Mouse (Mus musculus) heart, postnatal 36 days (tissue): ENCODE measurements around the gene Fam19a1. TPM values are rescaled to one million over a fixed set of nuclear protein-coding genes. Genes with fewer than 3 reads are reported as not detected.
"Not testable (repeated sequence)": the region's sequence is repeated elsewhere in the genome, so short reads cannot be mapped to it uniquely, and the experiment has no call there.

Source experiments
- DNase-seq, 2 experiments: peaks; one replicate each; pipeline ENCODE4 v3.0.0; 2021 to 2022
- intact Hi-C: fragments of 180-260 bp; cut with DNase I; formaldehyde crosslinking; loops from one replicate; pipeline ENCODE4 v1.15.1; 2025
- total RNA-seq, 2 experiments: library from RNA; stranded (reverse); gene quantifications; 2 replicates each; pipeline ENCODE4 v1.2.3; 2021

The Fam19a1 gene
- under 1 TPM in 1 of 2 experiments, not detected in 1; 0.11 TPM for total RNA-seq

DNA sequence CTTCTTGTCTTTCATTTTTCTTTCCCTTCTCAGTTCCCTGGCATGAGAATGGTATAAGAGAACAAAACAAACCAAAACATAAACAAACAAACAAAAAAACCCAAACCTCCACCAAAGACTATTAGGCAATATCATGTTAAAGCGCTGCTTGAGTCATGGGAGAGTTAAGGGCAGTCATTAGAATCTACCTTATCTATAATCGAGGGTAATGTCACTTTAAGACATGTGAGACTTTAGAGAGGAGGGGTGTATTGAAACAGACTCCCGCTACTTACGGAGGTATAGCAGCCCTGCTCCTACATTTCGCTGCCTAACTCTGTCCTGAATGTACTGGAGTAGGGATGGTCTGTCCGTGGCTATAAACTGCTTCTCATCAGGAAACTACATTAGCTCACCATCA lies at the start of gene Fam19a1:
Gene Fam19a1 (plus strand): TSS at position 301 of the 400 bp plus-strand sequence.
- intact Hi-C loops: no loop called here
- no peak for DNase-seq

DNA sequence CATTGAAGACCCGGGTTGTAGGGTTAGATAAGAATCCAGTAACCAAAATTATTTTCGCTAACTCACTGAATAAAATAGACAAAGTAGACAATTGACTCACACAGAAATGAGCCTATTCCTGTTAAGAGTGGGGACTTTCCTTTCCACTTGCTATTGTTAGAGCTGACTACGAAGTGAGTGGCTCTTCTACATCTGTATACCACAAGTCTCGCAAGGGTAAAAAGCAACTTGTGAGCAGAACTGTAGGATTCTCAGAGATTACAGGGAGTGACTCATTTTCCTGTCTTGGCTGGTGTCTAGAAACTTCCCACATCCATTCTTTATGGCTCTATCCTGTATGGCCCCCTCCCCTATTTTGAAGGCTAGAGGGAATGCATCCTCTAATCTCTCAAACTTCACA lies 41.9 kb upstream of the Fam19a1 start:
- intact Hi-C loops: no loop called here
- DNase-seq: no peak

DNA sequence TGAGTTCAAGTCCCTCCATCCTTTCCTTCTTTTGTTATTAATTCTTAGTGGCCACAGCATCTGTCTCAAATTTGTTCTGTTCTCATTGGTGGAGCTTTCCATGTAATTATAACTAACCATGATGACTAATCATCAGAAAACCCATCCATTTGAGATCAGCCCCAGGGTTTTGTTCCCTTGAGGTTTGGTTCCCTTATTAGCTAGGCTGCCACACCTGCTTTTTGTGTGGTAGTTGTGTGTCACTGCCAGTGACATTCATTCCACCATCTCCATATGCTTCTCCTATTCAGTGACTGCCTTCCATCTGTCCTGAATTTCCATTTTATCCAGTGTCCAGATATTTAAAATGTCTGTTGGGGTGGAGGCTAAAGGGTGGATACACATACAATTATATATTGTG lies 41.4 kb upstream of the Fam19a1 start:
- intact Hi-C loops: no loop called here
- no peak for DNase-seq

DNA sequence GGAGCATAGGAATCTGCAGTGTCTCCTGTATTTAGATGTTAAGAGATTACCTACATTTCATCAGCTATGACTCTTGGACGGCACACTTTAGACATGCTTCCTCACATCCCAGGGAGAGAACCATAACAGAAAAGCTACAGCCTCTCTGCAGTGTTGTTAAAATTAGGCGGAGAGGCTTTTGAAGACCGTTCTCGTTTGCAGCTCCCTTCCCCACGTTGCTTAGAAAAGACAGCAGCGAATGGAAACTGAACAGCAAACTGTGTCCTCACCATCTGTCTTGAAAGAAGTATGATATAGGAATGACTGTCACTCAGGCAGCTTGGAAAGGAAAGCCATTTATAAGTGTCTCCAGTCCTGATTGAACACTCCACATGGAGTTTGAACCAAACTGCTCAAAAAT lies 23.0 kb upstream of the Fam19a1 start:
- DNase-seq: no peak
- intact Hi-C loops: no loop called here

DNA sequence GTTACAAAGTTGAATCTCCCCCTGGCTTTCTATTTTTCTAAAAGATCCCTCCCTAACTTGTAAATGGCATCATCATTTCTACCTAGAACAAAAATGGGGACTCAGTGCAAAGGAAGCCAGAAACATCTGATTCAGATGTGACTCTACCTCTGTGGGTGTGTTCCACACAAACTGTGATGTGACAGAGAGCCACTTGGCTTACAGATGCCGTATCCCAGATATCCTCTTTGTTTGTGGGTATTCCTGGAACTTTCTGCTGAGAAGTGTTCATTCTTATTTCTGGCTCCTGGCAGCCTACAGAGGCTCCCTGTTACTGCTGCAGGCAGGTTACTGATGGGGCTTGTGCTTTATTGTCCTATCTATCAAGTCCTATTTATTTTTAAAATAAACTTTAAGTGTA lies 19.2 kb upstream of the Fam19a1 start:
- no peak for DNase-seq
- intact Hi-C loops: no loop called here

DNA sequence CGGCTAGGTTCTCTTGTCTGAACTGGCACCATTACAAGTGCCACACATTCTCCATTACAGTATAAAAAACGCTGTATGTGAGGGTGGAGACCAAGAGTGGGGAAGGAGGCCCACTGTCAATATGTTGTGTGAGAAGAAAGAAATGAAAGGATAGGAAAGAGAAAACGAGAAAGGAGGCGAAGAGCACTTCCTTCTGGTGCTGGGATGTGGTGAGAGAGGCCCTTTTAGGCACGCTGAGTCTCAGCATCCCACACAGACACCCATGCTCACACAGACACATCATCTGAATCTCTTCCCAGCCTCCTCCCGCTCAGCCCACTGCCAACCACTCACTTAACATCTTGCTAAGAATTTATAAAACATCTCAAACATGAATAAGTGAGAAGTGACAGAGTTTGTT lies 14.7 kb upstream of the Fam19a1 start:
- DNase-seq: no peak
- intact Hi-C loops: no loop called here

DNA sequence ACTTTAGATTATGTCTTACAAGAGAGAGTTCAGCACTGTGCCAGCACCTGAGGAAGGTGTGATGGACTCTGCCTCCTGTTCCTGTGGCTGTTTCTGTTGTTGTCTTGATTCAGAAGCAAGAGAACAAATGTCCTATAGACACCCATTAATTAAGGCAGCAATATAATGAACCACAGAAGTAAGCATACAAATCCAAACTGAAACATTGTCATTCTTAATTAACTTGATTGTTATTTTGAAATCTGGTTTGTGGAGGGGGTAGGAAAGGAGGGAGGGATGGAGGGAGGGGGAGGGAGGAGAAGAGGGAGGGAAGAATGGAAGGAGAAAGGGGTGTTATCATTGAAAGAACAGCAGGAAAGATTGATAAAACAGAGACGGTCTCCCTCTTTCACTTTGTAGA lies 1.3 kb upstream of the Fam19a1 start:
- intact Hi-C loops: no loop called here
- no peak for DNase-seq

DNA sequence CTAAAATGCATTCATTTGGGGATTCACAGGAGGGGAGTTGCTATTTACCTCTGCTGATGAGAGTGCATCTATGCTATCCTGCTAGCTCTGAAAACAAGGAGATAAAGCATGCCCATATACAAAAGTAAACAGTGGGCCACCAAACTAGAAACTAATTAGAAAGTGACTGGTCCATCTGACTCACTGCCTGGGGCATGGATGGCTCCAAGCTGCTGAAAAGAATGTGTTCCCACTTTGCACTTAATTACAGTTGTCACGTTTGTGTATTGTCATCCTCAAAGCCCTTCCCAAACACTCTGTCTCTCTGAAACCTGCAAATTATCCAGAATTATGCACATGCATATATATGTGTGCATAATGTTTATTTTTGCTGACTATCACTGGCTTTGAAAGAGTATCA lies 1.2 kb downstream of the Fam19a1 start:
- intact Hi-C loops: no loop called here
- no peak for DNase-seq

DNA sequence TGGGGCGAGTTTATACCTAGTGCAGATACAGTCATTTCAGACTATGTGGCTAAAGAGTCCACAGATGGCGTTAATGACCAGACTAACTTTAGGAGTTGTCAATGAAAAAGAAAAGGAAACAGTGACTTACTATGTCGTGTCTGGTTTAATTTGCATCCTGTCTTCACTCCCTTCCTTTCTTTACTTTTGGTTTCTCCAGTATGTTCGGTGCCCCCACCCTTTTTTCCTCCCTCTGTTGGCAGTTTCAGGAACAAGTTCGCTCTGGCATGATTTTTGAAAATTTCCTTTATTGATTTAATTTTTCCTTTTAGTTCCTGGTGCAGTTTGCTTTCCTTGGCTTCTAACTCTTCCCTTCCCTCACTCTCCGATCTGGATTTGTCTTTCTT lies 3.2 kb downstream of the Fam19a1 start:
- intact Hi-C loops: no loop called here
- no peak for DNase-seq

DNA sequence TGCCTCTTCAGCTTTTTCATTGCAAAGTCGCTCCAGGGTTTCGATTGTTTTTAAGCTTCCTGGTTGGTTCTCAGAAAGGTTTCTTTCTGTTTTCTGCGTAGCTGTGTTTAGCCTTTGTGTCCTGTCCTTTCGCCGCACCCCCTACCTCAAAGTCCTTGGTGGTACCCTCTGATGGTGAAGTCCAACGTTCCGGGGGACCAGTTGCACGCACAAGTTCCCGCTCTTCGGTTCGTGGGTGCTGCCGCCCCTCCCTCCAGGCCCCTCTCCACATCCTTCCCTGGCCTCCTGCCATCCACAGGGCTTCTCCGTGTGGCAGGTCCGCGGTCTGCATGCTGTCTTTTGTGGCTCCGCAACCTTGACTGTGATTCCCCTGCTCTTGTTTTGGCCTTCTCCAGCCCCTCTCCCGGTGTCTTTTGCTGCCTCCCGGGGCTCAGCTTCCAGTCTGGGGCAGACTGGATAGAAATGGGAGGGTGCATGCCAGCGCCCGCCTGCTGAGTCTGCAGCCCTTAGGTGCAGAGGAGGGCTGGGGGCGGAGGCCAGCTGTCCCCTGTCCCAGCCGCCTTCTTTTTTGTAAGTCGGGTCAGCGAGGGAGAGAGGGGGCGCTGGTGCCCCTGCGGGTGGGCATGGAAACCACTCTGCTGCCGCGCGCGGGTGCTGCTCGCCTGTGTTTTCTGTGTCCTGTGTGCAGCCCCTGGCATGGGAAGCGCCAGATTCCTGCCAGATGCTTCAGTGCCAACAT lies 3.7 kb downstream of the Fam19a1 start:
- peak; percentile 2 to 3 for DNase-seq

DNA sequence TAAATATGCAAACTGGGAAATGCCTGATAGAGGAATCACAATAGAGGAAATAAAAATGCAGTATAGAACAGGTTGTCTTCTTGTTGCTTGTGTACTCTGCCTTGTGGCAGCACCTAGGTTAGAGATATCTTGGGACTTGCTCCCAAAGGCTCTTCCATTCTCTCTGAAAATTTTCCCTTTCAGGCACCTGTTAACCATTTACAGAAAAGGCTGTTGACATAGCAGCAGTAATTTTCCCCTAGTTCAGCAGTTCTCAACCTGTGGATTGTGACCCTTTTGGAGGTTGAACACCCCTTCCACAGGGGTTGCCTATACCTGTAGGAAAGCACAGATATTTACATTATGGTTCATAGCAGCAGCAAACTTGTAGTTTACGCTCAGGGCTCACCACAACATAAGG lies 30.4 kb downstream of the Fam19a1 start:
- intact Hi-C loops: no loop called here
- no peak for DNase-seq

More for the DNA sequence above, 3.7 kb downstream of the Fam19a1 start:
- intact Hi-C loops: no loop called here

DNA sequence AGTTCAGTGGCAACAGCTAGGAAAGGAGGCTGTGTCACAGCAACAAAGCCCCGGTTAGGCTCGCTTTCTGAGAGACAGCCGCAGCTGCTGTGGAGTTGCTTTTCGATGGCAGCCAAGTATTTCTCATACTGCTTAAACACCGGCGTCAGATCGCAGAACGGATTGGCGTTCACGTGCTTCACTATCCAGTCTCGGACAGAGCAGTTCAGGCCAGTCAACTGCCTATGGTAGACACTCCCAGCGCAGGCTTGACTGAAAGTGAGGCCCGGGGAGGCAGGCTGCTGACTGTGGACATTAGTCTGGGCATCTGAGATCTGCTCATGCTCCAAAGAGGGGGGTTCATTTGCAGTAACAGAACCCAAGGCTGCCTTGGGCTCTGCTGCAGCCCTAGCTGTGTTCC lies 52.4 kb downstream of the Fam19a1 start:
- DNase-seq: peak in 1 of 2 experiments; percentile 1
- intact Hi-C loops: no loop called here

DNA sequence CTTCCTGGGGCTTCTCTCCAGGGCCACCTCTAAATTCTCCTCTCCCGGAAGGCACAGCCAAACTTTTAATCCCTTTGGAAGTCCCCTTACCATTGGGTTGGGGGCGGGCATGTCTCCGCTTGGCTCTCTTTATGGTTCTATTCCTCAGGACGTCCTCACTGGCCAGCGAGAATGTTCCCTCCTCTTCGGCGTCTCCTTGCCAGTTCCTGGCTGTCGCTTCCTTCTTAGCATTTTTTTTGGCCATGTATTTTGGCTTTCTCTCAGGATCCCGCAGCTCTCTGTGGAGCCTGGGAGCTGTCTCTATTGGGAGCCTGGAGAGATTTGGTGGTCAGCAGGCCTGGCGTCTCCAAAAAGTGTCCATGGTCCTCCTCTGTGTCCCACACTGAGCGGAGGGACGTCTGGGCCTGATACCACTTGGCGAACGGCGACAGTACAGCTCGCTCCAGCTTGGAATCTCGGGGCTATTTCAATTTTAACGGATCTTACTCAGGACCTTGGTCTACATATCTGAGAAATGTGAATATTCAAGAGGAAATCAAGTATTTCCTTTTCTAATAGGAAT lies 52.9 kb downstream of the Fam19a1 start, which contains the start of gene 1700123L14Rik:
Gene 1700123L14Rik (minus strand): TSS at position 426 of the 562 bp plus-strand sequence.
- intact Hi-C loops: no loop called here

DNA sequence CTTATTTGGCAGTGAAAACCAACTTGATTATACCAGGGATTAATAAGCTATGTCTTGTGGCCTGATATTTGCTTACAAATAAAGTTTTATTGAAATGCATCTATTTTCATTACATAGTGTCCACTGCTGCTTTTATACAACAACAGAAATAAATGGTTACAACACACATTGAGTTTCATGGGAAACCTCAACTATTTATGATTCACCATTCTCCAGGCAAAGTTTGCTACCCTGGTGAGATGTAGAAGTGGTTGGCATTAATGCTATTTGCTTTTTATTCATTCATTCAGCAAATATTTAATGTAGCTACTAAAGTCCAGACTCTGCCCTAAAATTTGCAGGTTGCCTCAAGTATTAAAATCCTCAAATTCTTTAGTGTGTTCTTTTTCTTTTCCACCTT lies 54.1 kb downstream of the Fam19a1 start:
- intact Hi-C loops: no loop called here
- DNase-seq: no peak

More for the DNA sequence above, 52.9 kb downstream of the Fam19a1 start, which contains the start of gene 1700123L14Rik:
- DNase-seq: peak; percentile 1 to 2

DNA sequence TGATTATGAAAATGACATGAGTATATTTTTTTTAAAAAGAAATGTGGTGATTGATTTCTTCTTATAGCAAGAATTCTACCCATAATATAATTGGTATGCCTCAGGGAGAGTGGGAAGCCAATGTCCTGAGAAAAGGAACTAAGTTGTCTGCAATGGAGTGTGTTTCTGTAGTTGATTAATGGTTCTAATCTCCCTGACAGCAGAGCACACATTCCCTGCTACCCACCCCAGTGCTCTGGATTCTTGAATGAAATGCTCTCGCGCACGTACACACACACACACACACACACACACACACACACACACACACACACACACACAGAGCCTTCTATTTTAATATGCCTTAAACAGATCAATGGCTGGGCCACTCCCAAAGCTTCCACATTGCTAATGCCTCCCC lies 60.7 kb downstream of the Fam19a1 start:
- intact Hi-C loops: no loop called here

DNA sequence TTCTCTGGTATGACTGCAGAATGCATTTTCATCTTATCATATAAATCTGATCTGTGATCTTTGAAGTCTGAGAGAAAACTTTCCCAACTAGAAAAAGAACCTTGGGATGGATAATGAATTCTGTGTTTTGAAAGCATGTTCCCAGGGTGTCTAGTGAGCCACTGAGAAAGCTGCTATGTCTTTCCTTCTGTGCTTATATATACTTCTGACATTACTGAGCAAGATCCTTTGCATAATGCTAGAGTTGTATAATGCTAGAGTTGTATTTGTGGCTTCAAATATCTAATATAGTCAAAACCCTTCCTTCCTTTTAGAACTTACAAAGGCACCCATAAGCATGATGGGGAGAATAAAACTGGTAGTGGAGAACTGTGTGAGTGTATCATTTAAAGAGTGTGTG lies 65.6 kb downstream of the Fam19a1 start:
- no peak for DNase-seq
- intact Hi-C loops: no loop called here

More for the DNA sequence above, 60.7 kb downstream of the Fam19a1 start:
- no peak for DNase-seq

DNA sequence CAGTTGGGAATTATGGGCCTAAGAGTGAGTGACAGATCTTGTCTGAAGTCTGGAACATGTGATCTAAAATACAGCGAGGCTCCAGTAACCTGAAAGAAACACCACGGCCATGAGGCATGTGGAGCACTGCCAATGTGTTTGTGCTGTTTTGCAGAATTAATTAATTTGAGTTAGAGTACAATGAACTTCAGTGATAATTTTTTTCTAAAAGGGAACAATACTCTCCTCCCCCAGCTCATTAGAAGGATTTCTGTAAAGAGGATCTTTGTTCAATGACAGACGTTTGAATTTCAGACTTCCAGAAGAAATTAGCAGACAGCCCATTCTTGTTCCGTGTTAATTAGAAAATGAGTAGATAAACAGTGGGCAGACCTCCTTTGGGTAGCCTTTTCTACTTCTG lies 70.4 kb downstream of the Fam19a1 start:
- DNase-seq: no peak
- intact Hi-C loops: no loop called here

DNA sequence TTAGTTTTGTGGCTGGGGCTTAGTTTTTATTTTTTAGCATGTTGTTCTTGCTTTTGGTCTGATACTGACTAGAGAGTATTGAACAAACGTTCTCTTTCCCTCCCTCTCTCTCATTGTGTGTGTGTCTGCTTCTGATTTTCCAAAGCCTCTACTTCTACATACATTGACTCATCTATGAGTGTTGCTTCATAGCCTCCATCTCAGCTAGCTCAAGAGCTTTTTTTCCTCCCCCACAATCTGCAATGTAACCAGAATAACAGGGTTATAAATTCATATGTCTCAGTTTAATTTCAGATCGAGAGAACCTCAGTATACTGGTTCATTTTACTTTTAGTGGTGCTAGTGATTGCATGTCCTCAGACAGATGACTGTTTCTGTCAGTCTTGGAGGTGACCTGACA lies 73.6 kb downstream of the Fam19a1 start:
- no peak for DNase-seq
- intact Hi-C loops: no loop called here

DNA sequence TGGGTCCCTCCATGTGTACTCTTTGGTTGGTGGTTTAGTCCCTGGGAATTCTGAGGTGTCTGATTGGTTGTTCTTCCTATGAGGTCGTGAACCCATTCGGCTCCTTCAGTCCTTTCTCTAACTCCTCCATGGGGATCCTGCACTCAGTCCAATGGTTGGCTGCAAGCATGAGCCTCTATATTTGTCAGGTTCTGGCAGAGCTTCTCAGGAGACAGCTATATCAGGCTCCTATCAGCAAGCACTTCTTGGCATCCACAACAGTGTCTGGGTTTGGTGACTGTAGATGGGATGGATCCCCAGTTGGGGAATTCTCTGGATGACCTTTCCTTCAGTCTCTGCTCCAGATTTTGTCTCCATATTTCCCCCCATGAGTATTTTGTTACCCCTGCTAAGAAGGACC lies 86.0 kb downstream of the Fam19a1 start:
- peak in 1 of 2 experiments; percentile 0 for DNase-seq
- intact Hi-C loops: not testable (repeated sequence)

DNA sequence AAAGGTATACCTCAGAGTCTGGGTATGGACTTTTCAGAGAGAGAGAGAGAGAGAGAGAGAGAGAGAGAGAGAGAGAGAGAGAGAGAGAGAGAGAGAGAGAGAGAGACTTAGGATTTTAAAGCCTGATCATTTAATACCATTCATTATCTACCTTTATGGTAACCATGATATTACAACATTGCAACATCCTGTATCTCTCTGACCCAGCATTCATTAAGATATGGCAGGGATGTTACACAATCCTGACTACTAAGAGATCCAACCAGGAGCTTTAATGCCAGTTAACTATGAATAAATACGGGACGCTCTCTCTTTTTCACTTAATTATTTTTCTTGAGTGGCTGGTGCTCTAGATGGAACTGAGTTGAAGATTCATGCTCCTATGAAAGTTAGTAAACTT lies 92.4 kb downstream of the Fam19a1 start:
- intact Hi-C loops: no loop called here
- no peak for DNase-seq

DNA sequence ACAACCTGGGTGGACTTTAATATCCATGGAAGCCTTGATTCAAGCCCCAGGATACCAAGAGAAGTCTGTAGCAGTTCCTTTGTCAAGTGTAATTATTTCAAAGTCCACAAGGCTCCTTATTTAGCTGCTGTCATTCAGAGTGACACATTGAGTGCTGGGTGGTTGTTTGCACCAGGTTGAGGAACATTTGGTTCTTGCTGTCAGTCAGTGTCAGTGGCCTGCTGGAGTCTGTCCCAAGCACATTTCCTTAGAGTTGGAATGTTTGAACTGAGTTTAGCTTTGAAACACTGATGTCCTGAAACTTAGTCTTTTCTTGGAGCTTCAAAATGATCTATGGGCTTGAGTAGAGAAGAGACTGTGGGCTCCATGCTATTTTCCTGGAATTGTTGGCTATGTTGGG lies 121.9 kb downstream of the Fam19a1 start:
- intact Hi-C loops: no loop called here
- DNase-seq: no peak

DNA sequence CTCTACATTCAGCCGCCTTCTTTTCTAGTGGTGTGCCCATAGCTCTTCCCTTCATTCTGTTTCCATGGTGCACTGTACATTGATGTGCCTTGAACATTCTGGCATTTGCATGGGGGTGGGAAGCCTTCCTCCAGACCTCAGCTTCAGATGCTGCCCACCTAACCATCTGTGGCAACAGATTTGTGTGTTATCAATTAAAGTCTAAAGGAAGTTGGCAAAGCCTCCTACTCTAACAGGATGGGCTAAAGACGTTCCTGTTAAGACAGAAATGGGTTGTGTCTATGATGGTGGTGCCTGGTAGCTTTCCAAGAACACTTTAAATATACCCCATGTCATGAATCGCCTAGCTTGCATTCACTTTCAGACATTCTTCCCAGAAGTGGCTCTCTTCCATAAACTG lies 131.4 kb downstream of the Fam19a1 start:
- no peak for DNase-seq
- intact Hi-C loops: no loop called here
